Mouse (Mus musculus) monocyte, adult 5-6 weeks (primary cell): ENCODE measurements at regions not wholly inside any gene's neighbourhood (a gene's known extent, or its start where the extent isn't known, plus 50 kb on each side); places are given as distances from the start of the nearest gene placed in this dataset.

Experiments
- ATAC-seq: fragments of 153-309, 156-312 bp; replicated peaks from 2 replicates; pipeline ENCODE4 v1.8.0; 2017; ENCODE audit warnings: mild to moderate bottlenecking; ENCODE audit not compliant: low TSS enrichment, insufficient number of reproducible peaks, severe bottlenecking, poor library complexity, low FRiP score

- ATAC-seq = no peak
These were observed 88.1 kb upstream of the Akirin2 start for GRCm38 (mm10) chr4:34462591-34462990.

GRCm38 (mm10) chr4:34465845-34466244 lies 84.9 kb upstream of the Akirin2 start:
- ATAC-seq = peak; percentile 68; the same call in 1 of the 2 replicates

GRCm38 (mm10) chr4:34466309-34466708 lies 84.4 kb upstream of the Akirin2 start:
- no peak for ATAC-seq

- ATAC-seq = no peak
These were observed 82.6 kb upstream of the Akirin2 start for GRCm38 (mm10) chr4:34468096-34468495.

GRCm38 (mm10) chr4:34475792-34476448 lies 74.8 kb upstream of the Akirin2 start:
- no peak for ATAC-seq

- ATAC-seq = no peak
These were observed 66.5 kb upstream of the Akirin2 start for GRCm38 (mm10) chr4:34484273-34484672.

- ATAC-seq = no peak
These were observed 65.2 kb upstream of the Akirin2 start for GRCm38 (mm10) chr4:34485574-34485973.

- peak; percentile 58; the same call in 1 of the 2 replicates for ATAC-seq
These were observed 55.6 kb upstream of the Akirin2 start for GRCm38 (mm10) chr4:34494961-34495723.

- no peak for ATAC-seq
These were observed 52.4 kb upstream of the Akirin2 start for GRCm38 (mm10) chr4:34498325-34498724.

GRCm38 (mm10) chr4:34498781-34499180 lies 52.0 kb upstream of the Akirin2 start:
- no peak for ATAC-seq

GRCm38 (mm10) chr4:34499731-34500130 lies 51.0 kb upstream of the Akirin2 start:
- ATAC-seq = no peak
